Mouse (Mus musculus): ENCODE data around the gene Ccl27a. TPM values are rescaled to one million over a fixed set of nuclear protein-coding genes. Genes with fewer than 3 reads are reported as not detected.

Gene Ccl27a
- polyA plus RNA-seq, 1 experiment from 2014 or later: 302 TPM

Other genes starting within 250 kb of the Ccl27a start
- 16.4 and 21.7 TPM in 2 replicates for gene Fam219a, start 204.7 kb downstream of the Ccl27a start, polyA plus RNA-seq (2015; fragmentation: Nextera tagmentation; extraction: Ambion mirVana)
- gene Dnaic1, start 204.5 kb downstream of the Ccl27a start, polyA plus RNA-seq (2015; fragmentation: Nextera tagmentation; extraction: Ambion mirVana): 1.4 and 2.6 TPM in 2 replicates
- gene Enho, start 133.9 kb downstream of the Ccl27a start, polyA plus RNA-seq (2015; fragmentation: Nextera tagmentation; extraction: Ambion mirVana): 103 and 120 TPM in 2 replicates
- 28.1 and 28.3 TPM in 2 replicates for gene Cntfr, start 77.2 kb downstream of the Ccl27a start, polyA plus RNA-seq (2015; fragmentation: Nextera tagmentation; extraction: Ambion mirVana)
- 31.5 and 36.3 TPM in 2 replicates for gene Il11ra1, start 74.3 kb downstream of the Ccl27a start, polyA plus RNA-seq (2015; fragmentation: Nextera tagmentation; extraction: Ambion mirVana)
- 52.3 and 52.4 TPM in 2 replicates for gene Rpp25l, start 60.7 kb downstream of the Ccl27a start, polyA plus RNA-seq (2015; fragmentation: Nextera tagmentation; extraction: Ambion mirVana)
- gene Dctn3, start 51.1 kb downstream of the Ccl27a start, polyA plus RNA-seq (2015; fragmentation: Nextera tagmentation; extraction: Ambion mirVana): 295 and 313 TPM in 2 replicates
- 0.58 and 1.2 TPM in 2 replicates for gene Arid3c, start 43.1 kb downstream of the Ccl27a start, polyA plus RNA-seq (2015; fragmentation: Nextera tagmentation; extraction: Ambion mirVana)
- gene Galt, start 19.0 kb downstream of the Ccl27a start, polyA plus RNA-seq (2015; fragmentation: Nextera tagmentation; extraction: Ambion mirVana): 52.5 and 58.9 TPM in 2 replicates
- 57.3 and 65.1 TPM in 2 replicates for gene Sigmar1, start 18.1 kb downstream of the Ccl27a start, polyA plus RNA-seq (2015; fragmentation: Nextera tagmentation; extraction: Ambion mirVana)
- not detected in 2 replicates for gene Gm21541, start 129.4 kb upstream of the Ccl27a start, polyA plus RNA-seq (2015; fragmentation: Nextera tagmentation; extraction: Ambion mirVana)
- gene Gm20878, start 167.3 kb upstream of the Ccl27a start, polyA plus RNA-seq (2015; fragmentation: Nextera tagmentation; extraction: Ambion mirVana): 13.8 and 14.3 TPM in 2 replicates
- 1.7 and 2.1 TPM in 2 replicates for gene Fam205a4, start 191.8 kb upstream of the Ccl27a start, polyA plus RNA-seq (2015; fragmentation: Nextera tagmentation; extraction: Ambion mirVana)

Measured in midbrain, embryonic 16.5 days (tissue).